Mouse (Mus musculus) brain, adult 2 months (tissue): Measurements from ENCODE around the gene Atp13a2.

Source experiments
- DNase-seq: peaks from one replicate; pipeline ENCODE4 v3.0.0; 2011; ENCODE audit warnings: low read depth, low spot score

Gene Atp13a2

DNA sequence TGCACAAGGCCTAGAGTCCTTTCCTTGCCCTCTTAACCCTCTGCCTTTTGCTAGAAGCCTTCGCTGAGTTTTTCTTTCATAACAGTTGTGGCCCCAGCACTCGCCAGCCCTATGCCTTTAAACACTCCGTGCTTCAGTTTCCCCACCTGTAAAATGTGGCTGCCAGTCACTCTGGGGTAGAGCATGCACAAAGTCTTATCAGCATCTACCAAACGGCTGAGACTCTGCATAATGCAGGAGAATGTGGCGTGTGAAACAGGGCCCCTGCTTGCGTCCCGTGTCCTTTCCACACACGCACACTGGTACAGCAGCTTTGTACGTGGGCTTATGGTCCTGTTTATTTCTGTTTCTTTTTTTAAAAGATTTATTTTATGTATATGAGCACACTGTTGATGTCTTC lies 10.1 kb downstream of the Atp13a2 start:
- DNase-seq, result no peak

DNA sequence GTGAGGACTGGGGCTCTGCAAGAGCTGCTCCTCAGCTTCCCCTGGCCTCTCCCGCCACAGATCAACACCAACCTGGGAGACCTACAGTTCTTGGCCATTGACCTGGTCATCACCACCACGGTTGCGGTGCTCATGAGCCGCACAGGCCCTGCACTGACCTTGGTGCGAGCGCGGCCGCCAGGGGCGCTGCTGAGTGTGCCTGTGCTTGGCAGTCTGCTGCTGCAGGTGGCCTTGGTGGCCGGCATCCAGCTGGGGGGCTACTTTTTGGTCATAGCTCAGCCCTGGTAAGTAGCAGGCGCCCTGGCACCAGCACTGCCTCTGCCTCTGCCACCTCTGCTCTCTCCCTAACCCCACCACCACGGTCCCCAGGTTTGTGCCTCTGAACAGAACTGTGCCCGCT lies 19.3 kb downstream of the Atp13a2 start:
- no peak for DNase-seq

DNA sequence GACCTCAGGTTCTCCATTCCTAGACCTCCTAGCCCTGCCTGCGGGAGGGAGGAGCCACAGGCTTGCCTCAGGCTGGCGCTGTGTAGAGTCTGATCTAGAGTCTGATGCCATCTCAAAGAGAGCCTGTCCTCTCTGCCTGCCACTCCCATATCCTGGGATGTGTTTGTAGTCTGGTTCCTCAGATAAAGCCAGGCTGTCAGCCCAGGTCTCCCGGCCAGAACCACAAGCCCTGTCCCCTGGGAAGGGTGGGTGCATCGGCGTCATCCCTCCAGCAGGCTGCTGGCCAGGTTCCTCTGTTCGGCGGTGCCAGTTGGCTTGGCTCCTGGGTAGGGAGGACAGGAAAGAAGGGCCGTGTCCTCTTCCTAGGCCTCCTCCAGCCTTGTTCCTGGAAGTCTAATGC lies 21.4 kb downstream of the Atp13a2 start:
- DNase-seq, result no peak

DNA sequence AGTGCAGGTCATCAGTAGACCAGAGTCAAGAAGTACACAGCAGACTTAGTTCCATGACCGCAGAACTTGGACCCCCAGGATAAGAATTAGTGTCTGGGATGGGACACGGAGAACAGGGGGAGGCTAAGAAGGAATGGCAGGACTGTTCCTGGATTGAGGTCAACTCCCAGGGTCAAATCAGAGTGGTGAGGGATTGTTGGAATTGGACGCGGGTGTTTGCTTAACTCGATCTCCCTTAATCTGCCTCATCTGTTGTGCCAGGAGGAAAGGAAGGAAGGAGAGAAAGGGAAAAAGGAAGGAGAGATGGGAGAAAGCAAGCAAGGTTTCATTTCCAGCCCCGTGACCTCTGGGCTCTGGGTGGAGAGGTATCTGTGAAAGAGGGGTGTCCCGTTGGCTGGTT lies 23.4 kb downstream of the Atp13a2 start, which contains the start of gene Mfap2:
TSS of gene Mfap2 (plus strand) at position 301 of the 400 bp plus-strand sequence.
- DNase-seq, result no peak

DNA sequence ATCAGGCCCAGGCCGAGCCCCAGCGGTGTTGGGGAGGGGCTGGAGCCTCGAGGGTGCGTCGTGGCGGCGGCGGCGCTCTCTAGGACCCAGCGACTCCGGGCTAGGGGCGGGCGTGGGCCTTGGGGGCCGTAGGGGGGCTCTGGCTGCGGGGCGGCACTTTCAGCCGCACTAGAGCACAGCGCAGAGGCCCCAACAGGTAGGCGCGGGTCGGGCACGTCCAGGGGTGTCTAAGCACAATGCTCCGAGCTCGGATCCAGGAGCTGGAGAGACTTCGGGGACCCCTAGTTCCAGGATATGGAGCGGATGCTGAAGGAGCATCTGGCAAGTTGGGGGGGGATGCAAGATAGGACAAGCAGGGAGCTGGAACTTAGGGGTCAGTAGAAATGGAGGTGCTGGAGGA lies 23.9 kb downstream of the Atp13a2 start:
- no peak for DNase-seq

DNA sequence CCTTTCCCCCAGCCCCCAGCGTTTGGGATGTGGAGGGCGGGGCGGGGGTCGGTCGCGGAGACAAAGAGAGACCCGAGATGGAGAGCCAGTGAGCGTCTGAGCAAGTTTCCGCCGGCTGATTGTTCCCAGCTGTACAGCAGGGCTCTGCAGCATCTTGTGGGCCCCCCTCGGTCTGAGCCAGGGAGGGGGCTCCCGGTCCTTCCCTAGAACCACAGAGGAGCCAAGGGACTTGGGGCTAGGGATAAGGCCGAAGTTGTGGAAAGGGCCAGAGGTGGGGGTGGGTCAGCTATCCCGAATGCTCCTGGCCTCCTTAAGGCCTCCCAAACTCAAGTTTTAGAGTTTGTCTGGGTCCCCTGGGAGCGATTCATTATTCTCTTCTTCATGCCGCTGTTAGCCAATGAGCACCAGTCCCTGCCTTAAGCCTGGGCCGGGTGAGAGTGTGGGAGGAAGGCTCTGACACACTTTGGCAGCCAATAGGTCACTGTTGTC lies 24.3 kb downstream of the Atp13a2 start:
- no peak for DNase-seq

DNA sequence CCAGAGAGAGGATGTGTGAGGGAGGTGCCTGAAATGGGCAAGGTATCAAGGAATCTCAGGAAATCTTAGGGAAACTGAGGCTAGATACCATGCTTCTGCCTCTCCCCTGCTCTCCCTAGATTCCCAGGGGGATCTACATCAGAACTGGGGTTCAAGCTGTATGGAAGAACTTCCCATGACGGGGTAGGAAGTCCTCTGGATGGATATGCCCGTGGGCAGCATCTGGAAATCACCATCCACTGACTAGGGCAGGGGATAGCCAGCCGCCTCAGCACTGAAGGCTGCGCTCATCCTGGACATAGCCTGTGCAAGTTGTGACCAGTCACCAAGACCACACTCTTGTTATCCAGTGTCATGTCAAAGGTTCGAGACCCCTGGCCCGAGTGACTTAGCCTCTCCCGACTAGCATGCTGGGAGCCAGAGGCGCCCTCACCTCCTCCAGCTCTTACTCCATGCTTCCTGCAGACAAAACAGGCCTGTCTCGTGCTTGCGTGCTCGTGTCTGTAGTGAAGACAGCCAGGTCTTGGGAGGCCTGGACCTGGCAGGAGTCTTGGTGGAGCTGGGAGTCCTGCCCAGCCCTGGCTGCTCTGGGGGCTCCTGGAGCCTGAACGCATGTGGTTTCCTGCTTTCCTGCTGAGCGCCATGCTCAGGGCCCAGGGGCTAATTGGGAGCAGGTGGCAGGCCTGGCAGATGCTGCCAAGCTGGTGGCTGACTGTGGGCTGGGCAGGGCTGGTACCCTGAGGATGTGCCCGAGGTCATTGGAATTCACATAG lies 25.1 kb downstream of the Atp13a2 start:
- peak; percentile 85 for DNase-seq

DNA sequence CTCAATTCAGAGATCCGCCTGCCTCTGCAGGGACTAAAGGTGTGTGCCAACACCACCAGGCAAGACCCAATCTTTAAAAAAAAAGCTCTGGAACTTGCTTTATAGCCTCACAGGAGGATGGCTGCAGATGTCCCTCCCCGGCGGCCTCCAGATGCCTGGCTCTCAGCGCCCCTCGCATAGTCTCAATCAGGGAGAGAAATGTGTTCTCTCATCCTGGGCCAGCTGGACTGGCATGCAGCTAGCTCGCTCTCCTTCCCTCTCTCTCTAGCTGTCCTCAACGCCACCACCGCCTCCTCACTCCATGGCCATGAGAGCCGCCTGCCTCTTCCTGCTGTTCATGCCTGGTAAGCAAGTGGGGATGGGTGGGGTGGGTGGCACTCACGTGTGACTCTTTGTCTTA lies 25.9 kb downstream of the Atp13a2 start:
- DNase-seq, result peak; percentile 62

DNA sequence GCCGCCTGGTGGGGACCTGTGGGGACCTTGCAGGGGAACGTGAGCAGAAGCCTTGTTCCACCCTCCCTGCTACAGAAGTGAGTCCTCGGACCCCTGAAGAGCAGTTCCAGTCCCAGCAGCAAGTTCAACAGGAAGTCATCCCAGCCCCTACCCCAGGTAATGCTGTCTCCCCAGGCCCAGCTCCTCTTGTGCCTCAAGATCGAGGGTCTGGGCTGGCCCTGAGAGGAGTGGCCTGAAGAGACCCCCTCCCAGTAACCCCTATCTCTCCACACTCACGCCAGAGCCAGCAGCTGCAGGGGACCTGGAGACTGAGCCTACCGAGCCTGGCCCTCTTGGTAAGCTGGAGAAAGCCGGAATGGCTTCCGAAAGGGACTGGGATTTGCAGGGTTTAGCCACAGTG lies 27.4 kb downstream of the Atp13a2 start:
- no peak for DNase-seq

DNA sequence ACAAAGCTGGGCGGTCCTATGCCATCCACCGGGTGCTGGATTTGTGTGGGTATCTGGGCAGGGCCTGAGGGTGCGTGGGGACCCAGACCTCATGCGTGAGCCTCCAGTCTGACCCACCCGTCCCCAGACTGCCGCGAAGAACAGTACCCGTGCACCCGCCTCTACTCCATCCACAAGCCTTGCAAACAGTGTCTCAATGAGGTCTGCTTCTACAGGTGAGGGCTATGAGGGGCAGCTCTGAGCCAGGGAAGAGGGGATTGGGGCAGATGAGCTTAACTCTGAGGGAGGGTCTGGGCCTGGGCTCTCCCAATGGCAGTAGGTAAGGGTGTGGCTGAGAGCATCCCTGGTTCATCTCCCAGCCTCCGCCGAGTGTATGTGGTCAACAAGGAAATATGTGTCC lies 28.2 kb downstream of the Atp13a2 start:
- DNase-seq, result no peak

DNA sequence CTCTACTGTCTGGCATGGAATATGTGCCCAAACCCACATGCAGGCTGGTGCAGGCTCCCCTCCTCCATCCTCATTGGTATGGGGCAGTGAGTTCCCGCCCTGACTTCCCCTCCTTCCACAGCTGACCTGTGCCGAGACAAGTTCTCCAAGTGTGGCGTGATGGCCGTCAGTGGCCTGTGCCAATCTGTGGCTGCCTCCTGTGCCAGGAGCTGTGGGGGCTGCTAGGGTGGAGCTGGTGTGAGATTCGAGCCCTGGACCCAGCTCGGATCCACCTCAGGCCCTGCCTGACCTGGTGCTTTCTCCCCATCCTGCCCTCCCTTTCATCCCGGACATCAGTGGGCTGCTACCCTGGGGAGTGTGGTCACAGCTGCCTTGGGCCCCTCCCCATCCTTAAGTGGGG lies 28.7 kb downstream of the Atp13a2 start:
- DNase-seq, result no peak

DNA sequence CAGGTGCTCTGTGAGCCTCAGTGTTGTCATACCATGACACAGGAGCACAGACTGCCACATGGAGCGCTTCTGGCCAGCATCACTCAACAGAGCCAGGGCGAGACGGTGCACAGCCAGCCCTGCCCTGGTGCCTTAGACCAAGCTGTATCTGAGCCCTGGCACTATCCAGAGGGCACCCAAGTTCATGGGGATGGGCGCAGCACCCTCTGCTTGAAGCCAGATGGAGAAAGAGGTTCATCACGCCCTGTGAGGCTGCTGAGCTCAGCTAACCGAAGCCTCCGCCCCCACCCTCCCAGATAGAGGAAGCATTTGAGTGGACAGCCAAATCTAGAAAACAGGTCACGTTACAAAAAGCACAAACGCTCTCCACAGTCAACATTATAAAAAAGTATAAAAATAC lies 29.6 kb downstream of the Atp13a2 start:
- peak; percentile 75 for DNase-seq

DNA sequence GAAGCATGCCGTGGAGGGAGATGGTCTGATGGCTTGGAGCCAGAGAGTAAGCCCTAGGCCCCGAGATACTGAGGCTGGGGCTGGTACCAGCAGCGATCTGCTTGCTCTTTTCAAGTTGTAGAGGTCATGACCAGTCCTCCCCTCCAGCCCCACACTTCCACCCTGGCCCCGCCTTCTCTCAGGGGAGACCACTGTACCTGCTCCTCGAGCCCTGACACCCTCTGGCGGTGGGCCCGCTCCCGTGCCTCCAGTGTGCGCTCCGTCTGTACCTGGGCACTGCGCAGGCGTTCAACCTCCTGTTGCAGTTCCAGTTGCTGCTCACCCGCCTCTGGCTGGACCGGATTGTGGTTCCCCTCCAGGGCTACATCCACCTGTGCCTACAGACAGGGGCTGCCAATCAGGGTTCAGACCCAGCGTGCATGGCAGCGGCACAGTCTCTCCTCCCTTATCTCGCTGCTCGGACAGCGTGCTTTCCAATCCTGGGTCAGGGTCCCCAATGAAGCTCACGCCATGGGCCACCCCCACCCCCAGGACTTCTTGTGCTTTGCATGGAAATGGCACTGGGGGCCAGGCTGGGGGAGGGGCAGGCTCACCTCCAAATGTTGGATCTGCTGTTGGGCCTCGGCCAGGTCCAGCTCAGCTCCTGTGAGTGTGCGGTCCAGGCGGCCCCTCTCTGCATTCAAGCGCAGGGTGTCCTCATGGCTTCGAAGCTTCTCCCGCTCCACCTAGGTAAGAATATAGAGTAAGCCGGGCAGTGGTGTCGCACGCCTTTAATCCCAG lies 31.2 kb downstream of the Atp13a2 start:
- DNase-seq, result no peak

DNA sequence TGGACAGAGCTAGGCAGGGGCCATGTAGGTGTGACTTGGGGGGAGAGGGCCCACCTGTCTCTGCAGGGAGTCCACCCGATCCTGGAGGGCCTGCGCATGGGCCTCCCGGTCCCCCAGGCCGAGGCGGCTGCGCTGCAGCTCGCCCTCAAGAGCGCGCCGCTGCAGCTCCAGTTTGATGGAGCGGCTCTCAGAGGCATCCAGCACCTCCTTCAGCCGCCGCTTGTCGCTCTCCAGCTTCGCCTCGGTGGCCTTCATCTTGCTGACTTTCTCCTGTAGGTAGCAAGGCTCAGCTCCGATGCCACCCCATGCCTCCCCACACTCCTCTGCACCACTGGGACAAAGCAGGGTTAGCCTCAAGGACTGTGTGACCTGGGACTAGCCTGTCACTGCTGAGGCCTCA lies 33.5 kb downstream of the Atp13a2 start:
- no peak for DNase-seq

DNA sequence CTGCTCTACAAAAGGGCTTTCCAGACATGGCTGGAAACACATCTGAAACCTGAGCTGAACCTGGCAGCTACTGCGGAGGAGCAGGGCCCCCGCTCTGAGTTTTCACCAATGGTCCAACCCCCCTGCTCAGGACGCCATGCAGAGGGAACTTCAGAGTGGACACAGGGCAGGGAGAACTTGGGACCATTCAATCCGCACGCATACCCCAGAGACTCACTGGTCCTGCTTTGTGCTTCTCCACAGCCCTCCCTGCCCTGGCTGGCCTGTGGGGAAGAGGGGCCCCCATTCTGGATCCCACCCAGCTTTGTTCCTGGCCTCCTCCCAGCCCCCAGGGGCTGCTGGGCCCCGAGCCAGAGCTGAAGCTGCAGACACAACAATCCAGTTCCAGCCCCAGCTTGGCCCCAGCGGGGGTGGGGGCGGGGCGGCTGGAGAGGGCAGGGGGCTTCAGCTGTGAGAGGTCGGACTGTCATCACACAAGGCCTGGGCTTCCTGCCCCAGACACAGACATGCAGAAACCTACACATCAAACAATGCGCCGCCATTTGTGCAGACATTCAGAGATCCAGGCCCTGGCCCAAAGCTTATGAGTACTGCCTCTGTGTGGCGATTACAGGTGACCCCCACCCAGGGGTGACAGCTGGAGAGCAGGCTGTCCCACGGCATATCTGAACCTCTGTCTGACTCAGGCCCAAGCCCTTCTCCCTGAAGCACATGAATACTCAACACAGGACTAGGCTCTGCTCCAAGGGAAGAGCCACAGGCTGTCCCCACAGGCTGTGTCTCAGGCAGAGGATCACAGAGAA lies 34.3 kb downstream of the Atp13a2 start:
- no peak for DNase-seq

DNA sequence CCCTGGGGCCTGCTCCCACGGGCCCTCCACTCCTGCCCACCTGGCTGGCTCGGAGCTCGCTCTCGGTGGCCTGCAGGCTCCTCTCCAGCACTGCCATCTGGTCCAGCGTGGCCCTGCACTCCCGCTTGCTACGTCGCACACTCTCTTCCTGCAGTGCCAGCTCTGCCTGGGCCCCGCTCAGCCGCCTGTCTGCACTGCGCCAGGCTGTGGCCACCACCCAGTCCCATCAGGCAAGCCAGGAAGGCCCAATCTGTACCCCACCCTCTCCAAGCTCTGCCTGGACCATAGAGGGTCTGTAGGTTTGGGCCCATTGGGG lies 34.9 kb downstream of the Atp13a2 start:
- DNase-seq, result peak; percentile 61

DNA sequence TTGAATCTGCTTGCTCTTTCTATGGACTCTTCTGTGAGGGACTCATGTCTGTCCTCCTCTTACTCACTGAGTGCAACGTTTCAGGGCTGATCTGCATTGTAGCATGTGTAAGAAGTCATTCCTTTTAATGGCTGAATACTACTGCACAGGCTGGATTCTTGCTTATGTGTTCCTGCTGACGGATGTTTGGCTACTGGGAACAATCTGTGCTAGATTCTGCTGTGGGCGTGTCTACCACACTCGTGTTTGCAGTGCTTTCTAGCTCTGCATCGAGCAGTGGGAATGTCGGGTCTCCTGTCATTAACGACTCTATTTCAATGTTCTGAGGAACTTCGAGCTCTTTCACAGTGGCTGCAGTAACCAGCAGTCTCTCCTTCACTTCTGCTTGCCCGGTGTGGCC lies 37.4 kb downstream of the Atp13a2 start:
- peak; percentile 67 for DNase-seq

DNA sequence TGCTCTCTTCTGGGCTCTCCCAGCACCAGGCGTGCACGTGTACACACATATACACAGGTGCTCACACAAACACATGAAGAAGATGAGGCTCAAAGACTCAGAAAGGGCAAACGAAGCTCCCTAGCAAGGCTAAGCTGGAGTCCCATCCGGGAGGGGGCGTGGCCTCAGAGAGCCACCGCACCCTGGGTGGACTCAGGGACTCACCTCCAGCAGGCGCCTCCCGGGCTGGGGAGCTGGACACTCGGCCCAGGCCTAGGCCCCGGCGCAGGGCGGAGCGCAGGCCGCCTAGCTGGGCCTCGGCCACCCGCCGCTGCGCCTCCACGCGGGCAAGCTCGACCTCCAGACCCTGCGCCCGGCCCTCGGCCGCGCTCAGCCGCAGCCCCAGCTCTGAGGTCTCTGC lies 38.3 kb downstream of the Atp13a2 start:
- no peak for DNase-seq

DNA sequence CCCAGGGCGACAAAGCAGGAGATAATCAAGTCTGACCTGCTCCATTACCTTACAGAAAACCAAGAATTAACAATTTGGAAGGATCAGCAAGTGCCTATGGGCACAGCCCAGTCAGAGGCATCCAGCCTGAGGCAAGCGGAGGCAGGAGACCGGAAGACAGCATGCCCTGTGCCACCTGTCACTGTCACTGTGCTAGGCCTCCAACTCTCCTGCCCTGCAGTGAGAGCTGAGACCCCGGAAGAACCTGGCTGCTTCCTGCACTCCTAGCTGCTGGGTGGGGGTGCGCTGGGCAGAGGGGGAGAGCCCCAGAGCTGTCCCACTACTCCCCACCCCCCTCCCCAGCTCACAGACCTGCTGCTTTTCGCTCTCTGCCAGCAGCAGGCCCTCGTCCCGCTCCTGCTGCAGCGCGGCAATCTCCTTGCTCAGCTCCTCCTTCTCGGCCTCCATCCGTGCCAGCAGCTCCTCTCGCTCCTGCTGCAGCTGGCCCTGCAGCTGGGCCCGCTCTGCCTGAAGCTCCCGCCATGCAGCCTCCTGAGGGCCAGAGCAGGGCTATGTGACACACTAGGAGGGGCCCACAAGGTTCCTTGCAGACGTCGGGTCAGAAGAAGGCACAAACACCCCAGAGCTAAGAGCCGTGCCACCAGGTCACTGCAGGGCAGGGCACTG lies 44.0 kb downstream of the Atp13a2 start:
- no peak for DNase-seq

DNA sequence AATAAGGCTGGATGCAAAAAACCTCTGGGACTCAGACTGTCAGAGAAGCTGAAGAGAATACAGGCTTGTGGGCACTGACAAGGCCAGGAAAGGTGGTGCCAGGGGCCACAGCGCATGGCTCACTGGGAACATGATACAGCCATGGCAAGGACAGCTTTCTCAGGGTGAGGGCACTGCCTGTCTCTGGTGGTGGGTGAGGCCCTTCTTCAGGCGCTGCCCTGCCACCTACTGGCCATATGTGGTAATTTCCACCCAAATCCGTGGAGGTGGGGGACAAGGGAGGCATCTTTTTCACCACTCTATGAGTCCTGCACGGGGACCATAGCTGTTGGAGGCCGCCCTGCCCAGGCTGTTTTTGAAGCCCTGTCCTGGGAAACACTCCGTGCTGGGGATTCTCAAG lies 45.1 kb downstream of the Atp13a2 start:
- DNase-seq, result peak; percentile 89

DNA sequence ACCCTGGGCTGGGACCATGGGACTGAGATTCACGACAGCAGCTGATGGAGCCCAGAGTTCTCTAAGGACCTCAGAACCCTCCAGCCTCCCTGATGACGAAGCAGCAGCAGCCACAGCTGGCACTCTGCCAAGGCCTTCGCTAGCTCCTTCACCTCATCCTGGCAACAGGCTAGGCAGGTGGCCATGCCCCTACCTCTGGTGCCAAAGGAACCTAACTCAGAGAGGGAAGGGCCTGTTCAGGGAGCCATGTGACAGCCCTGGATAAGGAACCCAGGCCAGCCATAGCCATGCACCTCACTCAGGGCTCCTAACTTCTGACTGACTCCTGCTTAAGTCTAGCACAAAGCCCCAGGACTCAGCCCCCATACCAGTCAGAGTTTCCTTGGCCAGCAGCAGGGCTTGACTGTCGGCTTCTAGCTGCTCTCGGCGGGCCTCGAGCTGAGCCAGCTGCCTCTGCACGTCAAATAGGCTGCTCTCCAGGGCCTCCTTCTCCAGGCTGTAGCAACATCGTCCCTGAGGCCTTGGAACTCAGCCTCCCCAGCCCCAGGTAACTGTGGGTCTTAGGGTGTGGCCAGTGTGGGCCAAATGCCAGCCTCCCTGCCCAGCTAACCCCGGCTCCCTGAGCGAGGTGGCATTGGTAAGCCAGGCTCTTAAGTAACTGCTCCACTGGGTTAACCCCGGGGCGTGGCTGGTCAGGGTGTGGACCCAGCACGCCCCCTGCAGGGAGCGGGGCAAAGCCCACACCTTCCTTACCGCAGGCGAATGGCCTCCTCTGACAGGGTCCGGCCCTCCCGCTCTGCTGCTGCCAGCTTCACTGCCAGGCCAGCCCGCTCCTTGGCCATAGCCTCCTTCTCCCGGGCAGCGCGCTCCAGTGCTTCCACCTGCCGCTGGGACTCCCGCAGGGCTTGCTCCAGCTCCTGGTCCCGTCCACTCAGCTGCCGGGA lies 47.2 kb downstream of the Atp13a2 start:
- peak; percentile 48 for DNase-seq
